Mouse (Mus musculus) left cerebral cortex, postnatal 4 days (tissue): Measurements from ENCODE around the gene Ercc6. TPM values are rescaled to one million over a fixed set of nuclear protein-coding genes. Genes with fewer than 3 reads are reported as not detected.

Experiments used
- DNase-seq: peaks from one replicate; pipeline ENCODE4 v3.0.0-alpha.2; 2022
- intact Hi-C: fragments of 180-260 bp; cut with DNase I; formaldehyde crosslinking; loops from one replicate; pipeline ENCODE4 v1.15.1; 2025
- total RNA-seq, 2 experiments: library from RNA; stranded (reverse); gene quantifications; 2 replicates each; pipeline ENCODE4 v1.2.3; 2021

The Ercc6 gene
- total RNA-seq: 10 to 100 TPM; 27.9 to 29.0 TPM

DNA sequence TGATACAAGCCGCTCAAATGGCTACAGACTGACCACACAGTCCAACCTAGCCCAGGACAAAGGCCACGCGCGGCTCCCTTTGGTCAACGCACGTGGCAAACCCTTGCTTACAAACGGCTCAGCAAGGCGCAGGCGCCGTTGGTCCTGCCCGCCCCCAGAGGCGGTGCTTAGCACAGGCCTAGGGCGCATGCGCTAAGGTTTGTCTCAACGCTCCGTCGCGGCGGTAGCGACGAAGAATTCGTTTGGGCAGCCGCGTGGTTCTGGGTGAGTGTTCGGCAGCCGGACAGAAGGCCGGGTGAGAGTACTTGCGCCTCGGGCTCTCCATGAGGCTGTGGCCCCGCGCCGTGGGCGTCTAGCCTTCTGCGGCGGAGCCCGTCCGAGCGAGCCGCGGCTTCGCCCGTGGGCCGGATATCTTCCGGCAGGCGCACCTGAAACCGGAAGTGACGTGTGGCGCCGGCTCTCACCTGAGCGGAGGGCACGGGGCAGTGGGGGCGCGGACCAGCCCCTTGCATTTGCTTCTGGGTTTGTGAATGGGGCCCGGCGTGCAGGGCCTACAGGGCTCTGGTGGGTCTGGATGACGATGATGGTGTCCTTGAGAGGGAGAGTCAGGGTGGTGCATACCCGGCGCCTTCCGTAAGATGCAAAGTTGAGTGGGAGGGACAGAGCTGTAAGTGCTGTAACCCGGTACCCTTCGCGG lies at the start of gene Ercc6:
Gene Ercc6, plus strand, starts transcription at position 186 of the 697 bp plus-strand sequence.
- peak; percentile 97 for DNase-seq
- intact Hi-C loops: no loop called here

DNA sequence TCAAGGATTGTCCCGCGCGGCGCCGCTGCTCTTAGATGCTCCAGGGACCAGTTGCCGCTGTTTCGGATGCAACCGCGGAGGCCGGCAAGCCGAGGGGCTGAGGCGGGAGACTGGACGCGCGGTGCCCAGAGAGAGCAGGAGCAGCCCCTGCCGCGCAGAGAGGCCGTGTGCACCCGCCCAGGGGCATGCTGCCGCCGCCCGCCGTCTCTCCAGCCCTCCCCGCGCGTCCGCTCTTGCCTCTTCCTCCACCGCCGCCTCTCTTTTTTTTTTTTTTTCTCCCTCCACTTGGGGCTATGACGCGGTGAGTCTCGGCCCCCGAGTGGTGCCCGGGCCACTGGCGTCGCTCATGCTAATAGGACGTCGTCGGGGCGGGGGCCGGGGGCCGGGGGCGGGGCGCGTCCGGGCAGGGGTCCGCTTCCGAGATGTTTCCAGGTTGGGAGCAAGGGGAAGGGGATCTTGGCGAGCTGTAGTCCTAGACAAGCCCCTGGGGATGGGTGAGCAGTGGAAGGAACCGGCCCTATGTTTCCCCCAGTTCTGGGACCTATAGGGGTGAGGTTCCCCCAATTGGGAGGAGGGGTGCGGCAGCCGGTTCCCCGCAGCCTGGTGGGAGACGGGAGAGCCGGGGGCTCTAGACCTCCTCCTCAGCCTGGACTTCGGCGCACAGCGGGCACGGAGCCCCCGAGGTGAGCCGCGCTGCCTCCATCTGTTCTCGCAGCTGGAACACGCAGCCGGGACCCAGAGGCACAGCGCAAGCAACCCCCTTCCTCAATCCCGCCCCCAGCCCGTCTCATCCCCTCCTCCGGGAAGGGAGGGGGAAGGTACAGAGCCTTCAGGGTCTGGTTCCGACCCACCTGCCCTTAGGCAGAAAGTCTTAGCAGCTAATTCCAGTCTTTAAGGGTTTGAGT lies 48.5 kb upstream of the Ercc6 start, which contains the start of gene Slc18a3:
Gene Slc18a3, minus strand, starts transcription at position 250 of the 905 bp plus-strand sequence.
- intact Hi-C loops: no loop called here
- DNase-seq: no peak

DNA sequence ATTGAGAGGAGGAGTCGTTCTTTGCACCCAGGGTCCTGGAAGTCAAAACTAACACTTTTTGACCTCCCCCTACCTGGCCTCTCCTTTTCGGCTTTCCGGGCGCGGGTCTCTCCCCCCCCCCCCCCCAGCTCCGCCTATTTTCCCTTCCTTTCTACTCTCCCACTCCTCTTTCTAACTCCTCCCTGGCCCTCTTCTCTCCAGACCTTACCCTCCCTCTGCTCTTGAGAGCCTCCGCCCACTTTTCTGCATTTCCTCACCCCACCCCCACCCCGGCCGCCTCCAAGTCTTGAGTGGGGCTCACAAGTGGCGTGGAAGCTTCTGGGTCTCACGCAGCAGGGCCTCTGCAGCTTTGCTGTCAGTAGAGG lies 47.8 kb upstream of the Ercc6 start:
- intact Hi-C loops: no loop called here
- no peak for DNase-seq

DNA sequence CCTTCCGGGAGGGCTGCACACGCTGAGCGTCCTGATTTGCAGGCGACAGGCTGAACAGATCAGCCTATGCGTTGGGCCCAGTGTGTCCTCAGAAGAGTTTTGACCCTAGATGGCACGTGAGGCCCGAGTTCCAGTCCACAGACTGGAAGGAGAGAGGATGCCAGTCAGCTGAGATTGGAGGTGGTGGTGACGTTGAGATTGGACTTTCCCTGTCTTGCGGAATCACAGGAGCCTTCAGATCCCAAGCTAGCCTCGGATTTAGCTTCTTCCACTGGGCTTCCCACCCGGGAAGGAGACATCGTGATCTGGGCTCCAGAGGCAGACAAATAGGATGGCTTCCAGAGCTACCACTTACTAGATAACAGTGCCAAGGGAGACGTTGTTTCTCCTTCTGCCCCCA lies 47.4 kb upstream of the Ercc6 start, which contains the start of gene Chat:
Gene Chat, minus strand, starts transcription at position 101 of the 400 bp plus-strand sequence.
- no peak for DNase-seq
- intact Hi-C loops: no loop called here

DNA sequence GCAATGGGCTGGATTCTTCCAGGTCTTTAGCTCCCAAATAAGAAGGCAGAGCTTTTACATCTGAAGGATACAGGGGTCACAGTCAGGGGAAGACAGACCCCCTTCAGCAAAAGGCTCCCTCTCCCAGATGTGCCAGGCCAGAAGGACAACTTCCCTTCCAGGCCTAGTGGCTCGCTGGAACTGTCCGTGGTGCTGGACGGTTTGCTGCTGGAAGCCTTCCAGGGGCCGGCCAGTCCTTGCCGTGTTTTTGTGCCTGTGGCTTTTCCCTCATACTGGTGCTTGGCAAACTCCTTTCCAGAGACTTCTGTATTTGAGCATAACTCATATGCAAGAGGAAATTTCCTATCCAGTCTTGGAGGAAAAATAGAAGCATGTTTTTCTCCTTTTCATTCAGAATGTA lies 45.7 kb upstream of the Ercc6 start:
- intact Hi-C loops: no loop called here
- peak; percentile 41 for DNase-seq

DNA sequence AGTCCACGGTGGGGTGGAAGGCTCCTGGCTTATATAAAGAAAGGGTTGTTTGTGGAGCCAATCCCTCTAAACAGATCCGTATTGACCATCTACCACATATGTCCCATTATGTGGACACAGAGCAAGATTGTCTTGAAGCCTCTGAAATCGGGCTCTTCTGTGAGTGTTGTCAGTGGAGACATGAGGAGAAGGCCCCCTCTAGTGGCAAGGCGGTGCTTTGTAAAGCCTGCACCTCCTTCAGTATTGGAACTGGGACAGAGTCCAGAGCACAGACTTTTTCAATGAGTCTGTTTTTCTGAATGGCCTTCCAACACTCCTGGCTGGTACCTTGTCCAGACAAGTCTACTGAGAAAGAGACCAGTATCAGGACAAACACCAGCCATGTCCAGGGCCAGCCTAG lies 40.3 kb upstream of the Ercc6 start:
- intact Hi-C loops: no loop called here
- DNase-seq: peak; percentile 79

DNA sequence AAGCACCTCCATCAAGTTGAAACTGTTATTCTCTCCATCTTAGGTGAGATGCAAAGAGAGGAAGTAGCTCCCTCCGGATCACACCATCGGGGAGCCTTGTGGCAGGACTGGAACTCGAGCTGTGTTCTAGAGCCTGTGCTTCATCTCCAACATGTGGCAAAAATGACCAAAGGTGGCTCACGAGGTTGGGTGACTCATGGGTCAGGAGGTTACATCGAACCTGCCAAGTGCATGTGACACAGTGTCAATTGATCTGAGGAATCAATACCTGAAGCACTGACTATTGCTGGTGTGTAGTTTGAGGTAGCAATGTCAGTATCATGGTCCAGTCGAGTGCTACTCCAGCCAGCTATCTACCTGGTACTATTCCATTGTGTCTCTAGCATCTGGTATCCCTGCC lies 36.8 kb upstream of the Ercc6 start:
- no peak for DNase-seq
- intact Hi-C loops: no loop called here

DNA sequence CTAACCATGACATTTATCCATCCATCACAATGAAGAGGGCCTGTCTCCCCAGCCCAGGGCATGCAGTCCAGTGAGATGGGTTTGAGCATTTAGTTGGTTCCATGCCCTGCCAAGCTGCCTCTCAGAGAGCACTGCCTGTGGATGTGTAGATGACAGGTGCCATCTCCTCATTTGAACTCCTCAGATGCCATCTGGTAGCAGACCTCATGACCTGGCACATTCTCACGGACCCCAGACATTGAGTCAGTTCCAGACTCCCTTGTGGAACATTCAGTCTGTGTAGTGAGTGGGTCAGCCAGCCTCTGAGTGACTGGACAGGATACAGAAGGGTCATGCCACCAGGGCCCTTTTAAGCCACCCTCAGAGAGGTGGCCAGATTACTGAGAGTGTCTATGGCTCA lies 35.7 kb upstream of the Ercc6 start:
- no peak for DNase-seq
- intact Hi-C loops: no loop called here

DNA sequence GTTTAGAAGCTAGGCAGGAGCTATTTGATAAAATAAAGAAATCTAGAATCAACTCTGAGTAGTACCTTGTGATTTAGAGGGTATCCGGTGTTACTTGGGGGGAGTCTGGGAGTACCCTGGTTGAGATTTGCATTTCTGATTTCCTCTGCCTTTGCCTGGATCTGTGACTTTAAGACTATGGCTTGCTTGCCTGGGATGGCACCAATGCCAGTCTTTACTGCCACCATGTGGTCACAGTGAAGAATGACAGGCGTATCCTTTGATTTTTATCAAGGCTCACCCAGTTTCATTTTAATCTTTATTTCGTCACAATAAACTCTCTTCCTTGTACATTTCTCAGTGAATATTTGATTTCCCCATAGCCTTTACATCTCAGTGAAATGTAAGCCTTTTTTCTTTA lies 31.3 kb upstream of the Ercc6 start:
- no peak for DNase-seq
- intact Hi-C loops: loop anchor here (2.0 kb wide), 1 partner anchor 253 kb away; no protein-coding TSS in a partner anchor

DNA sequence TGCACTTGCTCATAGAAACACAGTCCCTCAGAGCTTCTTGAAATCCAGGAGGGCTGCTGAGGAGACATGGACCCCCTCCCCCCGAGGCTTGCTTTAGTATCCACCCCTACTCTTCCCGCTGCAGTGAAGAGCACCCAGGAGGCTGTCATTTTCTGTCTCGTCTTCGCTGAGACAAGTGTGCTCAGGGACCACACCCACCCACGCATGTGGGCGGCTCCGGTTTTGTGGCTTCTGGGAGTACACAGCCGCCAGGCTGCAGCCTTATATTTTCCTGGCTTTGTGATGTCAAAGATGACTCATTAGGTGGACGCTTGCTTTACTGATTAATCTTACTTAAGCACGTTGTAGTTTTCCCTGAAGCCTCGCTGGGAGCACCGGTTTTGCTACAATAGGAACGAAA lies 20.8 kb upstream of the Ercc6 start:
- intact Hi-C loops: no loop called here
- DNase-seq: no peak

DNA sequence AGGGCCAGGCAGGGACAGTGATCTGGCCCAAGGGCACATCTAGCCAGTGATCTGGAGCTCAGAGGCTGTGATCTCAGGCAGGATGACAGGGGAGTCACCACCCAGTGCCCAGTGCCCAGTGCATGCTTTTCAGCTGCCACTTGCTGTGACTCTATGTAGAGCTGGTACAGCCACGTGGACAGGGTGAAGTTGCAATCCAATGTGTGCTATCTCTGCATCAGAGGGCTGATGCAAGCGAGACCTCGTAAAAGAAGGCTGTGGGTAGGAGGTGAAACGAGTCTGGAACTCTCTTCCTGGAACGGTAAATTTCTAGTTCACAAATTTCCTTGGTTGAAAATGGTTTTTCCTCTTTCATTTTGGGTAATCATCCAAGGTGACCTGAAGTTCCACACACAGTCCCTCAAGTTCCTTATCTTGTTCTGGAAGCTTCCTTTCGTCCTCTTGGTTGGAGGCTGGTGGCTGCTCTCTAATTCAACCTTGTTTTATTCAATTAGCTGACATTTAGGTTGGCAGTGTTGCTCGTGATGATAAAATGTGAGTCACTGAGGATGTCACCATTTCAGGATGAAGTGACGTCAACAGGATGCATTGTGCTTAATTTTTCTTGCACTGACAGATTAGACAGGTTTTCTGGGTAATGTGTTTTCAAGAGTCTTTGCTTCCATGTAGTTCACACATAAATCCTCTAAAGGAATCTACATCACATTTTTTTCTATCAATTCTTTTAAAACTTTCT lies 17.0 kb upstream of the Ercc6 start:
- no peak for DNase-seq
- intact Hi-C loops: no loop called here

DNA sequence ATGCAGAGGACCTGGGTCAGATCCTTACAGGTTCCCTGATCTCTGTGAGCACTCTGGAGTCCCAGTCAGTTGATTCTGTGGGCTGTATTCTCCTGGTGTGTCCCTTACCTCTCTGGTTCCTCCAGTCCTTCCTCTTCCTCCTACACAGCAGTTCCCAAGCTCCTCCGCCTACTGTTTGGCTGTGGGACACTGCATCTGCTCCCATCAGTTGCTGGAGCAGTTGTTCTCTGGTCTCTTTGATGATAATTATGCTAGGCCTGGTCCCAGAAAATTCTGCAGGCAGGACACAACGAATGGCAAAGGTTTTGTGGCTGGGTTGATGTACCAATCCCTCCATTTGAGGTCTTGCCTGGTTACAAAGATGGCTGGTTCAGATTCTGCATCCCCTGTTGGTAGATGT lies 12.0 kb upstream of the Ercc6 start:
- no peak for DNase-seq
- intact Hi-C loops: no loop called here

DNA sequence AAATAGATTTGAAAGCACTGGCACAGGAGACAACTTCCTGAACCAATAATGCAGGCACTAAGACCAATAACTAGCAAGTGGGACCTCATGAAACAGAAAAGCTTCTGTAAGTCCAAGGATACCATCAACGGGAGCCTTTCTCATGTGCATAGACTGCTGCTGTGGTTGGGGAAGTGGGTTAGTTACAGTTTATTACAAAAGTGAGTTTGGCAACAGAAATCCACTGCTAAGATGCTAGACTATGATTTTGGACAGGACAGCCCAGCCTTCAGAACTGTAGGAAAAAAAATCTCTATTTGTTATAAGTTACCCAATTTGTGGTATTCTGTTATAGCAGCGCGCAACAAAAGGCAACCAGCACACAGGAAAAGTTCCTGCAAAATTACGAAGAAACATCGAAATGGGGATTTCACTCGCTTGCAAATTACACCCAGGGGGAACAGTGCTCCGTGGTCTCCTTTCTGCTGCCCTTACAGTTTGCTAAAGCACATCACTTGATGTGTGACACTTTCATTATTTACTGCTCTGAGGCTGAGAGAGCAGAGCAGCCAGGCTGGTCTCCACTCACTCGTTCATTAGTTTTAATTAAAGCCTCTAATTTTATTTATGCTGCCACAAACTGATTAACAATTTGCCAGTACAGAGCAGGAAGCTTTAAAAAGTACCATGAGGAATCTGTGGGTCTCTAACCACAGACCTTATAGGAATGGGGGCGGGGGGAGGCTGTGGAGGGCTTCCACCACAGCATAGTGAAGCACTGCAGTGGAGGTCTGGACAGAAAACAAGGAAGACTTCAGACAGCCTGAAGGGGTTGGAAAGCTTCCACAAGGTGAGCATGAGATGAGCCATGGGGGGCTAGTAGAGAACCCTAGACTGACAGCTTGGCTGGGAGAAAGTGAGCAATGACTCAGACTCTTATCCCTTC lies 10.3 kb upstream of the Ercc6 start:
- DNase-seq: no peak
- intact Hi-C loops: no loop called here

DNA sequence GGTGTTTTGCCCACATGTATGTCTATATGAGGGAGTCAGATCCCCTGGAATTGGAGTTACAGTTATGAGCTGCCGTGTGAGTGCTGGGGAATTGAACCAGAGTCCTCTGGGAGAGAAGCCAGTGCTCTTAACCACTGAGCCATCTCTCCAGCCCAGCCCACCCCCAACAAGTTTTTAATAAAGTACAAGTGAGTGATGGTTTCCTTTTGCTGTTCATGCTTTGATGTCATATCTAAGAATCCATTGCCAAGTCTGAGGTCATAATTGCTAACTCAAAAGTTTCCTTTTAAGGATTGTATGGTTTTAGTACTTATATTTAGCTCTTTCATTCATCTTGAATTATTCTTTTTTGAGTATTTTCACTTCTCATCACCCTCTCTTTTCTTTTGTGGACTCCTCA lies 9.4 kb upstream of the Ercc6 start:
- intact Hi-C loops: no loop called here
- no peak for DNase-seq

DNA sequence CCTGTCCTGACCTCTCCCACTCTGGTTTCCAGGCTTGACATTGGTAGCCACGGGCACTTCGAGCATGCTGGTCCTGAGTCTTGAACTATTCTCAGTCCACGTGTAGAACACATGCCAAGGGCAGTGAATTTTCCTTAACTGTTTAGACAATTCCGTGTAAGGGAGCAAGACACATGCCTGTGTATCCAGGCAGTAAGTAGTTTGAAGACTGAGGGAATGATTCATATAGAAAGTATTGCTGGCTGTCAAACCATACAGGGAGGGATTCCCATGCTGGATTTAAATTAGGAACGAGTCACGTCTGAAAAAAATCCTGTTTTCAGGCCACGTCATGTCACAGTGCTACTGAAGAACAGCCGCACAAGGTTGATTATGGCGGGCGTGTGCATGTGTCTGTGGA lies 7.0 kb upstream of the Ercc6 start:
- intact Hi-C loops: no loop called here
- DNase-seq: no peak

DNA sequence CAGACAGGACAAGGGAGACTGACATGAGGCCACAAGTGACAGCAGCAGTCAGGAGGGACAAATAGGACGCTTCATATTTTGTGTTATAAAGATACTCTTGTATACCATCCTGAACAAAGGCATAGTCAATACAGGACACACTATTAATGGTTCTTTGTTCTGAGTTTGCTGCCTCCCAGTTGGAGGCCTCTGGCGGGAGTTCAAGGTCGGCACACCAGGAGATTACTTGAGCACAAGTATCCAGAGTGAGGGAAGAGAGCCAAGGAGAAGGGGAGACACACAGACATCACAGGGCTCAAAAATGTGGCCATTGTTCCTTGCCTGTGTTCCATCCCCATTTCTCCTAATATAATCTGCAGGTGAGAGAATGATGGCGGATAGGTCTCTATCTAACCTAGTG lies 6.1 kb upstream of the Ercc6 start:
- intact Hi-C loops: no loop called here
- DNase-seq: no peak

DNA sequence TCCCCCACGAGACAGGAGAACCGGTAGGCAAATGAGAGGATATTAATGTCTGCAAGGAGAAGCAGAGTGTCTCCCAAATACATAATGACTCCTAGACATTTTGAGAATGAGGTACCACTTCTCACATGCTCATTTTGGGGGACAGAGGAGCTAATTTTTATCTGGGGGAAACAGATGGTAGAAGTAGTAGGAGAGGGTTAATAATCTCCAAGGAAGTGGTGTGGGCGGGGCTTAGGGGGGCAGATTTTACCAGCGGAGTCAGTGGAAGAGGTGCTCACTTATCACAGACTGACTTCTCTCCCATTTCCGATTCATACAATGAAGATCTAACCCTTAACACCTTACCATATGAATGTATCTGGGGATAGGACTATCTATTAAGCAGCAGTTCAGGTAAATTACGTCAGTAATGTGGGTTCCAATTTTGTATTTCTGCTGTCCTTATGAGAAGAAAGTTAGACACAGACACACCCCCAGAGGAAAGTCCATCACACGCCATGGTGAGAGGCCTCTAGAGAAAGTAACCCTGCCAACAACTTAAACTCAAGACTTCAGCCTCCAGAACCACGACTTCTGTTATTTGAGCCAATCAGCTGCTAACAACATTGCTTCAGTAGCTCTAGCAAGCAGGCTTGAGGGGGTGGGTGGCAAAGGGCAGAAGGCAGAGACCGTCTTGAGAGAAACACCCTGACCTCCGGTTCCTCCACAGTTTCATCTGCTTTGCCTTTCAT lies 5.1 kb upstream of the Ercc6 start:
- intact Hi-C loops: no loop called here
- no peak for DNase-seq

DNA sequence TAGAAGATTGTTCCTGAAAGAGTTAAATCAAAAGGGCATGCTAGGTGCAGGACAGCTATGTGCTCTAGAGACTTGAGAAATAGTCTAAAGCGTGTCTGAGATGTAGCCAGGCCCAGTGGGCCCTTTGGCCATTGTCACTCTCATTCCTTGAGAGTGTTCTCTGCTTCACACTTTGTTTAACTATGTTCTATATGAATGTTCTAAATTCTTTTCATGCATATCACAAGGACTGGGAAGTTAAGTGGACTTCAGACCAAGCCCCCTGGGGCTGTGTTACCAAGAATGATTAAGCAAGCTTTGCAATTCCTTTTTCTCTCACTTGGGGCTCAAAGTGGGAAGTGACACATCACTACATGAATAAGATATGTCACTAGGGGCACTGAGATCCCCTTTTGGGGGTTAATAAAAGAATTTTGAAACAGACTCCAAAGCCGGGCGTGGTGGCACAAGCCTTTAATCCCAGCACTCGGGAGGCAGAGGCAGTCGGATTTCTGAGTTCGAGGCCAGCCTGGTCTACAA lies 3.8 kb upstream of the Ercc6 start:
- no peak for DNase-seq
- intact Hi-C loops: no loop called here

DNA sequence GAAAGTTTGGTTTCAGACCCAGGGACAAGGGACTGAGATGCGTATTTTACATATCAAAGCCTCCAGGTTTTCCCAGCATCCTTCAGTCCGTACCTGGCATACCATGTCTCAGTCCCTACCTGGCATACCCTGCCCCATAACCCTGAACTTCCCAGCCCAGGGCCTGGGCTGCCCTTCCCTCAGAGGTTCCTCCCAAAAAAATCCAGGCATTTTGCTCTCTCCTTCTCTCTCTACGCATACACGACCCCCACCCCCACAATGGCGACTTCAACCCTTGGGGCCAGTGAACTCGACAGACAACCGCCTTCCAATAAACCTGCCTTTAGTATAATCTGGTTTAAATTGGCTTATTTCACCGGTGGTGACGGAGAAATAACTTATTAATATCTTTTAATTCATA lies 409 bp upstream of the Ercc6 start:
- intact Hi-C loops: no loop called here
- DNase-seq: no peak
